9 mouse cellular contexts compared by ENCODE assay signal in genomic region chr17:33908331-33909076, GRCm38 (mm10). TPM values are rescaled to one million over a fixed set of nuclear protein-coding genes. Genes with fewer than 3 reads are reported as not detected.
A peak's percentile ranks its signal among the peaks of the same experiment; 100 is the strongest.
DNase-seq lines count a peak whose midpoint lies in the region; ATAC-seq and TF ChIP-seq lines count a peak whose summit lies in the region.
"Had no signal": no experiment of that assay in that cellular context is flagged by ENCODE, and none has a peak within 500 bp of the region (broad histone marks: within the 10 kb centered on the region; RNA-seq: fewer than 3 reads in every experiment).

No protein-coding gene starts in this region.

- TF ChIP-seq POLR2A in limb, embryonic 14.5 days (IDR thresholded peaks at IDR 0.05; ENCODE audit: borderline replicate concordance, extremely low read depth, insufficient read depth, insufficient read length), result no peak

- H3K4me3 ChIP-seq in layer of hippocampus, adult 2 months, result peak overlapping the region; percentile 76
- H3K4me3 ChIP-seq in forebrain, embryonic 11.5 days (ENCODE audit: low read depth, low read length), result peak overlapping the region; percentile 86
- peak overlapping the region; percentile 72 for H3K4me3 ChIP-seq in hindbrain, embryonic 15.5 days
- H3K4me3 ChIP-seq in limb, embryonic 14.5 days (replicated peaks; ENCODE audit: low read length), result peak overlapping the region; percentile 88
- peak overlapping the region; percentile 89 for H3K4me3 ChIP-seq in midbrain, embryonic 13.5 days (replicated peaks)

- DNase-seq in layer of hippocampus, adult 2 months (ENCODE audit: low spot score in 2 of 2), result peak in 1 of 2 experiments; percentile 42
- no peak for DNase-seq in layer of hippocampus, adult 8-10 months (ENCODE audit: low spot score in 2 of 2)
- peak; percentile 65 for DNase-seq in brain, adult 2 months (ENCODE audit: low read depth, low spot score)
- DNase-seq in forebrain, embryonic 11.5 days (ENCODE audit: low spot score), result peak; percentile 75
- DNase-seq in limb, embryonic 14.5 days (ENCODE audit: low spot score), result no peak
- DNase-seq in thymus, postnatal 0 days (ENCODE audit: low spot score), result peak; percentile 19

- H3K4me1 ChIP-seq in forebrain, embryonic 11.5 days (replicated peaks; ENCODE audit: control insufficient read depth, insufficient read depth, low read length), result peaks cover 8% of the 10 kb centered on the region
- H3K4me1 ChIP-seq in hindbrain, embryonic 15.5 days (replicated peaks), result peaks cover 29% of the 10 kb centered on the region
- H3K4me1 ChIP-seq in limb, embryonic 14.5 days (ENCODE audit: control insufficient read depth, insufficient read depth, low read length), result peaks cover 8% of the 10 kb centered on the region
- peaks cover 32% of the 10 kb centered on the region for H3K4me1 ChIP-seq in midbrain, embryonic 13.5 days (replicated peaks)

- no peaks in the 10 kb centered on the region for H3K27me3 ChIP-seq in forebrain, embryonic 11.5 days (ENCODE audit: control insufficient read depth, insufficient read depth, low read length)
- H3K27me3 ChIP-seq in hindbrain, embryonic 15.5 days, result no peaks in the 10 kb centered on the region
- no peaks in the 10 kb centered on the region for H3K27me3 ChIP-seq in limb, embryonic 14.5 days (ENCODE audit: control insufficient read depth, insufficient read depth, low read length)
- no peaks in the 10 kb centered on the region for H3K27me3 ChIP-seq in midbrain, embryonic 13.5 days

- H3K36me3 ChIP-seq in forebrain, embryonic 11.5 days (ENCODE audit: control insufficient read depth, insufficient read depth, low read length), result peaks cover 9% of the 10 kb centered on the region
- peaks cover 20% of the 10 kb centered on the region for H3K36me3 ChIP-seq in hindbrain, embryonic 15.5 days
- H3K36me3 ChIP-seq in limb, embryonic 14.5 days (ENCODE audit: control insufficient read depth, insufficient read depth, low read length), result peaks cover 25% of the 10 kb centered on the region
- peaks cover 24% of the 10 kb centered on the region for H3K36me3 ChIP-seq in midbrain, embryonic 13.5 days

- peak overlapping the region; percentile 92 for H3K27ac ChIP-seq in layer of hippocampus, adult 2 months
- peak overlapping the region; percentile 79 for H3K27ac ChIP-seq in forebrain, embryonic 11.5 days (ENCODE audit: low read depth, low read length)
- peak overlapping the region; percentile 84 for H3K27ac ChIP-seq in hindbrain, embryonic 15.5 days (replicated peaks)
- peak overlapping the region; percentile 72 for H3K27ac ChIP-seq in limb, embryonic 14.5 days (replicated peaks; ENCODE audit: low read depth, low read length)
- peak overlapping the region; percentile 91 for H3K27ac ChIP-seq in midbrain, embryonic 13.5 days

- H3K9me3 ChIP-seq in forebrain, embryonic 11.5 days (ENCODE audit: control insufficient read depth, low read length), result no peaks in the 10 kb centered on the region
- H3K9me3 ChIP-seq in hindbrain, embryonic 15.5 days, result no peaks in the 10 kb centered on the region
- no peaks in the 10 kb centered on the region for H3K9me3 ChIP-seq in limb, embryonic 14.5 days (ENCODE audit: control insufficient read depth, low read length)
- H3K9me3 ChIP-seq in midbrain, embryonic 13.5 days, result no peaks in the 10 kb centered on the region

- peak overlapping the region; percentile 73 for H3K9ac ChIP-seq in forebrain, embryonic 11.5 days (ENCODE audit: low read length)
- H3K9ac ChIP-seq in hindbrain, embryonic 15.5 days, result peak overlapping the region; percentile 59
- peak overlapping the region; percentile 79 for H3K9ac ChIP-seq in limb, embryonic 14.5 days (ENCODE audit: low read depth, low read length, severe bottlenecking)
- H3K9ac ChIP-seq in midbrain, embryonic 13.5 days (replicated peaks), result peak overlapping the region; percentile 74

- H3K4me2 ChIP-seq in forebrain, embryonic 11.5 days (ENCODE audit: low read depth, low read length, severe bottlenecking), result peak overlapping the region; percentile 98
- H3K4me2 ChIP-seq in hindbrain, embryonic 15.5 days, result peak overlapping the region; percentile 93
- H3K4me2 ChIP-seq in limb, embryonic 14.5 days (replicated peaks; ENCODE audit: low read depth, low read length, severe bottlenecking), result peak overlapping the region; percentile 96
- H3K4me2 ChIP-seq in midbrain, embryonic 13.5 days (replicated peaks), result peak overlapping the region; percentile 83

- no peak for TF ChIP-seq CTCF in layer of hippocampus, adult 2 months (conservative IDR thresholded peaks at IDR 0.05)

- ATAC-seq in forebrain, embryonic 11.5 days (replicated peaks; ENCODE audit: low FRiP score), result no peak; the same call in 1 of the 2 replicates
- peak; percentile 0; the same call in 1 of the 2 replicates for ATAC-seq in hindbrain, embryonic 15.5 days (ENCODE audit: low FRiP score, low read depth)
- ATAC-seq in limb, embryonic 14.5 days (ENCODE audit: low FRiP score, low read depth), result peak; percentile 41
- peak; percentile 18; the same call in 1 of the 2 replicates for ATAC-seq in midbrain, embryonic 13.5 days

- under 1% methylated on average over 38 of the region's 44 CpGs for WGBS in forebrain, embryonic 11.5 days
- under 1% methylated on average over 41 of the region's 44 CpGs for WGBS in hindbrain, embryonic 15.5 days
- WGBS in limb, embryonic 14.5 days, result under 1% methylated on average over 41 of the region's 44 CpGs
- WGBS in midbrain, embryonic 13.5 days, result 0% methylated on average over 41 of the region's 44 CpGs

RNA-seq across cellular contexts. Expression of gene Daxx, which starts 0.7 kb away (rescaled TPM):
- 10 to 100 TPM; 26.1 to 32.9 TPM for total RNA-seq in layer of hippocampus, adult 2 months (2021)
- total RNA-seq in layer of hippocampus, adult 8-10 months (2022), result 10 to 100 TPM; 24.2 to 27.1 (median 26.1) TPM
- 68.2 and 73.8 TPM in 2 replicates for polyA plus RNA-seq in forebrain, embryonic 11.5 days (2014; fragmentation: Nextera tagmentation; extraction: Ambion mirVana)
- 50.3 and 55.9 TPM in 2 replicates for polyA plus RNA-seq in hindbrain, embryonic 15.5 days (2015; fragmentation: Nextera tagmentation; extraction: Ambion mirVana)
- polyA plus RNA-seq in limb, embryonic 14.5 days (2012; rRNA removed), result 46.1 and 53.6 TPM in 2 replicates
- polyA plus RNA-seq in limb, embryonic 14.5 days (2014; fragmentation: Nextera tagmentation; extraction: Ambion mirVana), result 40.5 and 44.1 TPM in 2 replicates
- 56.5 and 57.2 TPM in 2 replicates for polyA plus RNA-seq in midbrain, embryonic 13.5 days (2015; fragmentation: Nextera tagmentation; extraction: Ambion mirVana)
- 62.9 and 67.8 TPM in 2 replicates for polyA plus RNA-seq in thymus, postnatal 0 days (2015; fragmentation: Nextera tagmentation; extraction: Ambion mirVana)

RNA-seq across cellular contexts. Expression of gene Platr17, which starts 3.6 kb away (rescaled TPM):
- total RNA-seq in layer of hippocampus, adult 2 months (2021), result under 1 TPM; 0.61 to 0.64 TPM
- total RNA-seq in layer of hippocampus, adult 8-10 months (2022), result 1 to 10 TPM in 2 of 4 experiments, not detected in 2; 1.4 to 1.8 TPM
- polyA plus RNA-seq in forebrain, embryonic 11.5 days (2014; fragmentation: Nextera tagmentation; extraction: Ambion mirVana), result 0.24 TPM in 1 of 2 replicates, not detected in the other
- 0.26 TPM in 1 of 2 replicates, not detected in the other for polyA plus RNA-seq in hindbrain, embryonic 15.5 days (2015; fragmentation: Nextera tagmentation; extraction: Ambion mirVana)
- polyA plus RNA-seq in limb, embryonic 14.5 days (2012; rRNA removed), result 0.34 and 0.49 TPM in 2 replicates
- 0.32 and 0.40 TPM in 2 replicates for polyA plus RNA-seq in limb, embryonic 14.5 days (2014; fragmentation: Nextera tagmentation; extraction: Ambion mirVana)
- polyA plus RNA-seq in midbrain, embryonic 13.5 days (2015; fragmentation: Nextera tagmentation; extraction: Ambion mirVana), result 0.40 and 0.52 TPM in 2 replicates
- polyA plus RNA-seq in thymus, postnatal 0 days (2015; fragmentation: Nextera tagmentation; extraction: Ambion mirVana), result 1.6 and 1.9 TPM in 2 replicates
- total RNA-seq: adrenal gland, adult 18-20 months had no signal

RNA-seq across cellular contexts. Expression of gene Tapbp, which starts 7.2 kb away (rescaled TPM):
- 10 to 100 TPM; 30.2 to 40.1 TPM for total RNA-seq in layer of hippocampus, adult 2 months (2021)
- 10 to 100 TPM; 39.9 to 87.4 (median 58.2) TPM for total RNA-seq in layer of hippocampus, adult 8-10 months (2022)
- polyA plus RNA-seq in forebrain, embryonic 11.5 days (2014; fragmentation: Nextera tagmentation; extraction: Ambion mirVana), result 13.9 and 15.5 TPM in 2 replicates
- polyA plus RNA-seq in hindbrain, embryonic 15.5 days (2015; fragmentation: Nextera tagmentation; extraction: Ambion mirVana), result 30.5 and 33.2 TPM in 2 replicates
- polyA plus RNA-seq in limb, embryonic 14.5 days (2012; rRNA removed), result 18.7 and 23.8 TPM in 2 replicates
- polyA plus RNA-seq in limb, embryonic 14.5 days (2014; fragmentation: Nextera tagmentation; extraction: Ambion mirVana), result 28.9 and 30.5 TPM in 2 replicates
- polyA plus RNA-seq in midbrain, embryonic 13.5 days (2015; fragmentation: Nextera tagmentation; extraction: Ambion mirVana), result 18.1 and 19.6 TPM in 2 replicates
- 131 and 140 TPM in 2 replicates for polyA plus RNA-seq in thymus, postnatal 0 days (2015; fragmentation: Nextera tagmentation; extraction: Ambion mirVana)

RNA-seq across cellular contexts. Expression of gene Zbtb22, which starts 7.2 kb away (rescaled TPM):
- total RNA-seq in layer of hippocampus, adult 2 months (2021), result 10 to 100 TPM; 31.4 to 31.8 TPM
- 10 to 100 TPM; 28.8 to 36.0 (median 32.5) TPM for total RNA-seq in layer of hippocampus, adult 8-10 months (2022)
- 13.0 and 14.9 TPM in 2 replicates for polyA plus RNA-seq in forebrain, embryonic 11.5 days (2014; fragmentation: Nextera tagmentation; extraction: Ambion mirVana)
- 17.1 TPM in 2 replicates for polyA plus RNA-seq in hindbrain, embryonic 15.5 days (2015; fragmentation: Nextera tagmentation; extraction: Ambion mirVana)
- polyA plus RNA-seq in limb, embryonic 14.5 days (2012; rRNA removed), result 27.9 and 34.0 TPM in 2 replicates
- polyA plus RNA-seq in limb, embryonic 14.5 days (2014; fragmentation: Nextera tagmentation; extraction: Ambion mirVana), result 10.1 and 10.8 TPM in 2 replicates
- 20.3 TPM in 2 replicates for polyA plus RNA-seq in midbrain, embryonic 13.5 days (2015; fragmentation: Nextera tagmentation; extraction: Ambion mirVana)
- 13.8 and 14.9 TPM in 2 replicates for polyA plus RNA-seq in thymus, postnatal 0 days (2015; fragmentation: Nextera tagmentation; extraction: Ambion mirVana)

RNA-seq across cellular contexts. Expression of gene Kifc1, which starts 18.0 kb away (rescaled TPM):
- total RNA-seq in layer of hippocampus, adult 2 months (2021), result 1 to 10 TPM; 1.8 to 3.0 TPM
- 1 to 10 TPM; 1.9 to 2.6 (median 2.5) TPM for total RNA-seq in layer of hippocampus, adult 8-10 months (2022)
- polyA plus RNA-seq in forebrain, embryonic 11.5 days (2014; fragmentation: Nextera tagmentation; extraction: Ambion mirVana), result 16.0 and 20.4 TPM in 2 replicates
- polyA plus RNA-seq in hindbrain, embryonic 15.5 days (2015; fragmentation: Nextera tagmentation; extraction: Ambion mirVana), result 2.2 and 2.7 TPM in 2 replicates
- polyA plus RNA-seq in limb, embryonic 14.5 days (2012; rRNA removed), result 58.8 and 60.6 TPM in 2 replicates
- polyA plus RNA-seq in limb, embryonic 14.5 days (2014; fragmentation: Nextera tagmentation; extraction: Ambion mirVana), result 6.2 and 6.7 TPM in 2 replicates
- 2.9 and 3.0 TPM in 2 replicates for polyA plus RNA-seq in midbrain, embryonic 13.5 days (2015; fragmentation: Nextera tagmentation; extraction: Ambion mirVana)
- 5.9 and 6.8 TPM in 2 replicates for polyA plus RNA-seq in thymus, postnatal 0 days (2015; fragmentation: Nextera tagmentation; extraction: Ambion mirVana)

Comparison
In these comparisons a context has a peak if more than half of its experiments do, and no peak if none do; other contexts are left out.
1. DNase-seq: peak in brain, adult 2 months (single experiment), forebrain, embryonic 11.5 days (single experiment) and thymus, postnatal 0 days (single experiment); none in layer of hippocampus, adult 8-10 months (0 of 2) and limb, embryonic 14.5 days (single experiment).
2. Peak in every context shown above with its lines, with median percentiles within 50 percentile points of each other: H3K27ac ChIP-seq, H3K4me3 ChIP-seq, H3K4me2 ChIP-seq and H3K9ac ChIP-seq.